Mouse (Mus musculus): Measurements from ENCODE around the gene Ssu2.

DNA sequence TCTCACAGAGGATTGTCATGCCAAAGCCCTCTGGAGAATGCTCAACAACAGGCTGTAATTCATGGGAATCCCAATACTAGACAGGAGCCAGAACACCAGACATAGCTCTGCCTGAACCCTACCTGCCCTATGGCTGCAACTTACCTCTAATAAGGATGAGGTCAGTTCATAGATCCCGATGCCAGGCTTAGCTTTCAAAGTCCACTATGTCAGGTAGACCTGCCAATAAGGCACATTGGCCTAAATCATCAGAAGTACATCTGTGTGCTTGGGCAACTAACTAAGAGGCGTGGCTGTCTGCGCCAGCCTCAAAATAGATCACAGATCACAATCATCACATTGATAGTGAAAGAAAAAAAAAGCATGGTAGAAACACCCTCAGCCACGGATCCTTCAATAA lies 68.4 kb downstream of the Ssu2 start:
- TF ChIP-seq POLR2A (IDR thresholded peaks at IDR 0.05; ENCODE audit: control insufficient read depth, extremely low read depth, insufficient read depth, low read length, poor library complexity) = no peak
- no peak for TF ChIP-seq CTCF (IDR thresholded peaks at IDR 0.05; ENCODE audit: borderline replicate concordance, control insufficient read depth, extremely low read depth, insufficient read depth, low read length, poor library complexity)
